Mouse (Mus musculus): ENCODE data around the gene Gm27027. TPM values are rescaled to one million over a fixed set of nuclear protein-coding genes. Genes with fewer than 3 reads are reported as not detected.

The Gm27027 gene
- total RNA-seq (2014; rRNA removed; ENCODE audit: low replicate concordance) = not detected in 2 replicates
- not detected in 2 replicates for polyA plus RNA-seq (2015; fragmentation: Nextera tagmentation; extraction: Ambion mirVana)

DNA sequence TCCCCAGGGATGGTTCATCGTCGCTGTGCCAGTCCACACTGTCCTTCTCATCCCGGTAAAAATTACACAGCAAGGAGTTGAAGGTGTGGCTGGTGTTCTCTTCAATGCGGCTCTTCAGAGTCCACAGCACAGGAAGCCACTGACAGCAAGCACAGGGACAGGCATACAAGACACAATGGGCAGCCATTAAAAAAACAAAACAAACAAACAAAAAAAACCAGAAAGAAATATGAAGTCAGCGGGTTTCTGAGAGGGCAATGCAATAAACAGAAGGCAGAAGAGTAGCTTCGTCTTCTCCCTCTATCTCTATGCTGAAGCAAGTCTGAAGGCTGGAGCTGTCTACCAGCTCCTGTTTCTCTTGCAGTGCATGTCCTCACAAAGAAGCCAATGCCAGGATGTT lies at the start of gene Gm27027:
TSS of gene Gm27027 (minus strand) at position 101 of the 400 bp plus-strand sequence.
- H3K4me2 ChIP-seq (ENCODE audit: low read depth, low read length) = no peak within 1 kb of the TSS
- peaks cover 5% of the 10 kb centered on the region; the same call in 1 of the 2 replicates for H3K4me1 ChIP-seq (ENCODE audit: control insufficient read depth, insufficient read depth)
- TF ChIP-seq EP300 (IDR thresholded peaks at IDR 0.05; ENCODE audit: low read depth) (no peak), CTCF (IDR thresholded peaks at IDR 0.05; ENCODE audit: low read depth) (no peak)
- 85% methylated on average over 6 of the region's 6 CpGs for WGBS
- peaks cover 68% of the 10 kb centered on the region for H3K36me3 ChIP-seq (replicated peaks; ENCODE audit: control insufficient read depth, insufficient read depth, low read length)
- DNase-seq (ENCODE audit: low spot score) (no peak), ATAC-seq (ENCODE audit: insufficient read depth, low read depth) (no peak)
- no peak within 1 kb of the TSS for H3K4me3 ChIP-seq (ENCODE audit: low read depth, low read length)
- no peak within 1 kb of the TSS for H3K27ac ChIP-seq (ENCODE audit: low read depth)
- no peak within 1 kb of the TSS for H3K9ac ChIP-seq (replicated peaks; ENCODE audit: low read depth, low read length)
- H3K27me3 ChIP-seq (ENCODE audit: control insufficient read depth, insufficient read depth, low read length) = no peaks in the 10 kb centered on the region
- H3K9me3 ChIP-seq (replicated peaks; ENCODE audit: control insufficient read depth, low read length) = no peaks in the 10 kb centered on the region

DNA sequence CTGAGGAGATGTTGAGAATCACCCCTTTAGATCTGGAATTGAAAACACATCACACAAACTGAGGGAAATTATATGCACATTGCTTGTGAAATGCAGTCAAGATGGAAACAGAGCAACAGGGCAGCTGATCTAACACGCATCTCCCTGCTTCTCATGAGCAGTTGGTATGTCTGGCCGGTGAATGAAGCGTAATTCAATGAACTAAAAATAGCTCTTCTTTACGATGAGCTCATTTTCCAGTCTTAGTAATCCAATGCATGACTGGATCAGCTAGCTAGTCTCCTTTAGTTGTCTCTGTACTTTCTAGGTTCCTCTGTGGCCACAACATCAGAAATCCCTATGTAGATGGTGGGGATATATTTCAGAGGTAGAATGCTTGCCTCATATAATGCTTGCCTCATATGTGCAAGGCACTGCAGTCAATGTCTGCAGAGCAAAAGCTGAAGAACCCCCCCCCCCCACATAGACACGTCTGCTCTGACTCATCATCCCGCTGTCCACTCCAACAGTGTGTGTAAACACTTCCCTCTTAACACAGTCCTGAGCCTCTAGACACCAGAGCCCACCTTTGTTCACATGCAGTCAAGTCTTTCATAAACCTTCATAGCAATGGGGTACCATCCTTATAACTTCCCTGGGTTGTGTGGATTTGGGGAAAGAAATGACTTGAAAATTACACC lies 49.4 kb upstream of the Gm27027 start:
- H3K9ac ChIP-seq (replicated peaks; ENCODE audit: low read depth, low read length) = no peak overlapping the region
- H3K4me3 ChIP-seq (ENCODE audit: low read depth, low read length) = 0 out of 2 replicates have a peak overlapping the region, but pooled peaks have one; percentile 13
- DNase-seq (ENCODE audit: low spot score) (peak; percentile 80), ATAC-seq (ENCODE audit: insufficient read depth, low read depth) (peak; percentile 89)
- no peaks in the 10 kb centered on the region for H3K36me3 ChIP-seq (replicated peaks; ENCODE audit: control insufficient read depth, insufficient read depth, low read length)
- H3K27ac ChIP-seq (ENCODE audit: low read depth) = peak overlapping the region; percentile 72
- TF ChIP-seq EP300 (IDR thresholded peaks at IDR 0.05; ENCODE audit: low read depth) (no peak), CTCF (IDR thresholded peaks at IDR 0.05; ENCODE audit: low read depth) (no peak)
- H3K9me3 ChIP-seq (replicated peaks; ENCODE audit: control insufficient read depth, low read length) = no peaks in the 10 kb centered on the region
- WGBS = 10% methylated on average over 6 of the region's 6 CpGs
- H3K4me2 ChIP-seq (ENCODE audit: low read depth, low read length) = peak overlapping the region; percentile 42
- peaks cover 15% of the 10 kb centered on the region for H3K4me1 ChIP-seq (ENCODE audit: control insufficient read depth, insufficient read depth)
- H3K27me3 ChIP-seq (ENCODE audit: control insufficient read depth, insufficient read depth, low read length) = no peaks in the 10 kb centered on the region

DNA sequence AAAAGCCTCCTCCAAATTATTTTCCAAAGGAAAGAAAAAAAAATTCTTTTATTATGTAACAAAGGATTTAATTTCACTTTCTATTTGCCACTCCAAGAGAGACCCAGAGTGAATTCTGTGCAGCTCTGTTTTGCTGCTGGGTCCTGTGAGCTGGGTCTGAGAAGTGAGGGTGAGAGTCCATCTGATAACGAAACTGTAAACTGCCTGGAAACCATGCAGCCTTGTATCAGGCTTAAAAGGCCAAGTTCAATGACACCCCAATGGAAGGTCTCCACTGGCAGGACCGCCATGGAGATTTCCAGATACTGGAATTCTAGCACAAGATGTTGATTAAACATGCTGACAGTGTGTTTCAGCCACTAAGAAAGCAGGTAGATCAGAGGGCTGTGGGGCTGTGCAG lies 48.0 kb upstream of the Gm27027 start:
- no peak for DNase-seq (ENCODE audit: low spot score)
- H3K27me3 ChIP-seq (ENCODE audit: control insufficient read depth, insufficient read depth, low read length) = no peaks in the 10 kb centered on the region
- WGBS = 75% methylated on average over 2 of the region's 2 CpGs
- H3K36me3 ChIP-seq (replicated peaks; ENCODE audit: control insufficient read depth, insufficient read depth, low read length) = no peaks in the 10 kb centered on the region
- peaks cover 15% of the 10 kb centered on the region for H3K4me1 ChIP-seq (ENCODE audit: control insufficient read depth, insufficient read depth)
- no peak overlapping the region for H3K4me2 ChIP-seq (ENCODE audit: low read depth, low read length)
- TF ChIP-seq EP300 (IDR thresholded peaks at IDR 0.05; ENCODE audit: low read depth) (no peak), CTCF (IDR thresholded peaks at IDR 0.05; ENCODE audit: low read depth) (no peak)
- no peak overlapping the region for H3K27ac ChIP-seq (ENCODE audit: low read depth)
- H3K9me3 ChIP-seq (replicated peaks; ENCODE audit: control insufficient read depth, low read length) = no peaks in the 10 kb centered on the region
- H3K4me3 ChIP-seq (ENCODE audit: low read depth, low read length) = no peak overlapping the region
- no peak for ATAC-seq (ENCODE audit: insufficient read depth, low read depth)
- no peak overlapping the region for H3K9ac ChIP-seq (replicated peaks; ENCODE audit: low read depth, low read length)

DNA sequence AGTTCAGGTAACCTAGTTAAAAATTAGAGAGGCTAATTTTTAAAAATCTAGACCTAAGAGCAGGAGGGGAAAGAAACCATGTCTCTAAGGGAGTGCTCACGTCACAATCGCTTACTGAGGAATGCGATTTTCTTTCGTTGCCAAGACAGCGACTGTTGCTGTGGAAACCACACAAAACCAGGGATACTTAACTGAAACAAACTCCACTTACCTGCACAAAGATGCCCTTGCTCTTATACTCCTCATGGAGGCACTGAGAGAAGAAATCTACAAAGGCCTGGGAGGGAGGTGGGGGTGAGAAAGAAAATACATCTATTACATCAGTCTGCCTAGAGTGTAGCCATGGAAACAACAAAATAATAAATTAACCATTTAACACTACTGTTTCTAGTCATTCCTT lies 47.5 kb upstream of the Gm27027 start:
- H3K9me3 ChIP-seq (replicated peaks; ENCODE audit: control insufficient read depth, low read length) = no peaks in the 10 kb centered on the region
- no peak overlapping the region for H3K27ac ChIP-seq (ENCODE audit: low read depth)
- no peak overlapping the region for H3K9ac ChIP-seq (replicated peaks; ENCODE audit: low read depth, low read length)
- DNase-seq (ENCODE audit: low spot score) = no peak
- H3K36me3 ChIP-seq (replicated peaks; ENCODE audit: control insufficient read depth, insufficient read depth, low read length) = no peaks in the 10 kb centered on the region
- no peak overlapping the region for H3K4me2 ChIP-seq (ENCODE audit: low read depth, low read length)
- peaks cover 15% of the 10 kb centered on the region for H3K4me1 ChIP-seq (ENCODE audit: control insufficient read depth, insufficient read depth)
- H3K4me3 ChIP-seq (ENCODE audit: low read depth, low read length) = no peak overlapping the region
- H3K27me3 ChIP-seq (ENCODE audit: control insufficient read depth, insufficient read depth, low read length) = no peaks in the 10 kb centered on the region
- ATAC-seq (ENCODE audit: insufficient read depth, low read depth) = no peak
- TF ChIP-seq EP300 (IDR thresholded peaks at IDR 0.05; ENCODE audit: low read depth) (no peak), CTCF (IDR thresholded peaks at IDR 0.05; ENCODE audit: low read depth) (no peak)
- WGBS = 66% methylated on average over 5 of the region's 5 CpGs

DNA sequence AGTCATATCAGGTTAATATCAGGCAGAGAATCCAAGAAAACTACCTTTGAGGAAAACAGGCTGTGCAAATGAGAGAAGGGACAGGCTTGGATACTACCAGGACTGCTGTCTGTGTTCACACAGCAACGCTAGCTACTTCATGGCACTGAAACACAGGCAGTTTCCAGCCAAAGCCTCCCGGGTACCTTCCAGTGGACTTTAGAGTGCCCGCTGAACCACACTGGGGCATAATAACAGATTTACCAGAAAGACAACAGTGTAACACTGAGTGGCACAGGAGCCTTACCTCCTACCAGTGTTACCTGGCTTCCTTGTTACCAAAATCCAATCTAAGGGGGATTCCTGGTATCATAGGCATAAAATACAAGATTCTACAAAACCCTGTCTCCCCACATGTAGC lies 46.3 kb upstream of the Gm27027 start:
- ATAC-seq (ENCODE audit: insufficient read depth, low read depth) = no peak
- Histone ChIP-seq H3K4me3 (ENCODE audit: low read depth, low read length) (no peak overlapping the region), H3K27me3 (ENCODE audit: control insufficient read depth, insufficient read depth, low read length) (no peaks in the 10 kb centered on the region), H3K36me3 (replicated peaks; ENCODE audit: control insufficient read depth, insufficient read depth, low read length) (no peaks in the 10 kb centered on the region), H3K4me1 (ENCODE audit: control insufficient read depth, insufficient read depth) (peaks cover 15% of the 10 kb centered on the region), H3K27ac (ENCODE audit: low read depth) (no peak overlapping the region), H3K9ac (replicated peaks; ENCODE audit: low read depth, low read length) (no peak overlapping the region), H3K4me2 (ENCODE audit: low read depth, low read length) (no peak overlapping the region), H3K9me3 (replicated peaks; ENCODE audit: control insufficient read depth, low read length) (no peaks in the 10 kb centered on the region)
- WGBS = 95% methylated on average over 3 of the region's 3 CpGs
- TF ChIP-seq CTCF (IDR thresholded peaks at IDR 0.05; ENCODE audit: low read depth) = no peak
- no peak for TF ChIP-seq EP300 (IDR thresholded peaks at IDR 0.05; ENCODE audit: low read depth)
- no peak for DNase-seq (ENCODE audit: low spot score)

Measured in heart, postnatal 0 days (tissue).